Comparison of ENCODE assay signal across 15 mouse cellular contexts in the genomic region with DNA sequence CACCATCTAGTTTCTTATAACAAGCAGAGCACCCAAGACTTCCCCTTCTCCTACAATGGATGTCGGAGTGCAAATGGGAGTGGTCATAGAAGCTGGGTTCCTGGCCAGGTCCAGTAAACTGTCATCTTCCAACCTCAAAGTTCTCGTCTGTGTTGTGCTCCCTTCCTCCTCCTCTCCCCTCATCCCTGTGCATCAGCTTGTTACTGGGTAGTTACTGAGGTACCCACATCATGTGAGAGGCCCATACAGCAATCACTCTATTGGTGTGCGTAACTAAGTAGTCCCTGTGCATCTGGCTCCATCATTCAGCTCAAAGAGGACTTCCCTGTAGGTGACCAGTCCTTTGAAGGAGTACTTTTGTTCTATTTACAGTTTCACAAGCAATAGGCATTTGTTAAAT.
DNase-seq lines count a peak whose midpoint lies in the region; ATAC-seq and TF ChIP-seq lines count a peak whose summit lies in the region.
"Had no signal": no experiment of that assay in that cellular context is flagged by ENCODE, and none has a peak within 500 bp of the region (broad histone marks: within the 10 kb centered on the region; RNA-seq: fewer than 3 reads in every experiment).

No protein-coding gene starts in this region.

- no peak overlapping the region for H3K9ac ChIP-seq in forebrain, embryonic 12.5 days
- no peak overlapping the region for H3K9ac ChIP-seq in forebrain, postnatal 0 days
- H3K9ac ChIP-seq in limb, embryonic 13.5 days = no peak overlapping the region
- H3K9ac ChIP-seq in forebrain, embryonic 15.5 days (replicated peaks) = no peak overlapping the region
- H3K9ac ChIP-seq in neural tube, embryonic 12.5 days = no peak overlapping the region
- H3K9ac ChIP-seq: heart, embryonic 12.5 days; intestine, embryonic 15.5 days; limb, embryonic 15.5 days; liver, embryonic 15.5 days had no signal

- H3K27me3 ChIP-seq in forebrain, embryonic 12.5 days = peaks cover 32% of the 10 kb centered on the region
- H3K27me3 ChIP-seq in forebrain, postnatal 0 days (ENCODE audit: insufficient read depth, low read length) = no peaks in the 10 kb centered on the region
- H3K27me3 ChIP-seq in limb, embryonic 13.5 days = peaks cover 4% of the 10 kb centered on the region; the same call in 1 of the 2 replicates
- H3K27me3 ChIP-seq in limb, embryonic 10.5 days (ENCODE audit: low read depth, poor library complexity, severe bottlenecking) = no peaks in the 10 kb centered on the region; the same call in 1 of the 2 replicates
- H3K27me3 ChIP-seq in forebrain, embryonic 15.5 days = no peaks in the 10 kb centered on the region
- H3K27me3 ChIP-seq in neural tube, embryonic 12.5 days (replicated peaks) = 0 out of 2 replicates have a peak, but pooled peaks cover 3% of the 10 kb centered on the region
- H3K27me3 ChIP-seq: CH12.LX; intestine, embryonic 15.5 days; limb, embryonic 15.5 days; liver, embryonic 15.5 days had no signal

- no peak for DNase-seq in forebrain, postnatal 0 days
- no peak for DNase-seq in limb, embryonic 10.5 days (ENCODE audit: low spot score)
- DNase-seq in layer of hippocampus, adult 8-10 months (ENCODE audit: low spot score in 2 of 2) = no peak
- DNase-seq in urinary bladder, adult 2 months (ENCODE audit: low spot score) = no peak
- DNase-seq: heart, adult 11 months; thymus, adult 2 months had no signal

- no peaks in the 10 kb centered on the region for H3K9me3 ChIP-seq in forebrain, embryonic 12.5 days
- H3K9me3 ChIP-seq in forebrain, postnatal 0 days (ENCODE audit: low read length) = no peaks in the 10 kb centered on the region
- H3K9me3 ChIP-seq in limb, embryonic 13.5 days = no peaks in the 10 kb centered on the region
- H3K9me3 ChIP-seq in limb, embryonic 10.5 days (replicated peaks) = no peaks in the 10 kb centered on the region
- no peaks in the 10 kb centered on the region for H3K9me3 ChIP-seq in forebrain, embryonic 15.5 days
- no peaks in the 10 kb centered on the region for H3K9me3 ChIP-seq in neural tube, embryonic 12.5 days
- H3K9me3 ChIP-seq: heart, embryonic 12.5 days; intestine, embryonic 15.5 days; limb, embryonic 15.5 days; liver, embryonic 15.5 days had no signal

- no peak overlapping the region for H3K4me3 ChIP-seq in forebrain, embryonic 12.5 days (replicated peaks)
- H3K4me3 ChIP-seq in forebrain, postnatal 0 days (ENCODE audit: low read depth, low read length) = no peak overlapping the region
- no peak overlapping the region for H3K4me3 ChIP-seq in limb, embryonic 13.5 days
- H3K4me3 ChIP-seq in limb, embryonic 10.5 days = no peak overlapping the region
- H3K4me3 ChIP-seq in forebrain, embryonic 15.5 days = no peak overlapping the region
- no peak overlapping the region for H3K4me3 ChIP-seq in neural tube, embryonic 12.5 days
- H3K4me3 ChIP-seq: heart, embryonic 12.5 days; intestine, embryonic 15.5 days; limb, embryonic 15.5 days; liver, embryonic 15.5 days had no signal

- H3K4me2 ChIP-seq in forebrain, embryonic 12.5 days = no peak overlapping the region
- H3K4me2 ChIP-seq in forebrain, postnatal 0 days (ENCODE audit: low read depth) = no peak overlapping the region
- H3K4me2 ChIP-seq in limb, embryonic 13.5 days (replicated peaks) = no peak overlapping the region
- no peak overlapping the region for H3K4me2 ChIP-seq in forebrain, embryonic 15.5 days (replicated peaks)
- no peak overlapping the region for H3K4me2 ChIP-seq in neural tube, embryonic 12.5 days (replicated peaks)
- H3K4me2 ChIP-seq: limb, embryonic 15.5 days; liver, embryonic 15.5 days had no signal

- 65% methylated on average over 3 of the region's 3 CpGs for WGBS in forebrain, embryonic 12.5 days
- WGBS in forebrain, postnatal 0 days = 64% methylated on average over 3 of the region's 3 CpGs
- WGBS in limb, embryonic 13.5 days = 67% methylated on average over 3 of the region's 3 CpGs
- WGBS in limb, embryonic 10.5 days = 75% methylated on average over 3 of the region's 3 CpGs
- 51% methylated on average over 3 of the region's 3 CpGs for WGBS in forebrain, embryonic 15.5 days
- 68% methylated on average over 3 of the region's 3 CpGs for WGBS in neural tube, embryonic 12.5 days

- peak; percentile 52; the same call in 1 of the 2 replicates for ATAC-seq in forebrain, embryonic 12.5 days (ENCODE audit: low FRiP score)
- no peak for ATAC-seq in forebrain, postnatal 0 days
- ATAC-seq in limb, embryonic 13.5 days (ENCODE audit: low FRiP score, low read depth) = peak; percentile 44
- ATAC-seq in forebrain, embryonic 15.5 days (replicated peaks) = peak; percentile 53
- ATAC-seq in neural tube, embryonic 12.5 days (ENCODE audit: low FRiP score, low read depth) = peak; percentile 51

- TF ChIP-seq CTCF in forebrain, postnatal 0 days (IDR thresholded peaks at IDR 0.05; ENCODE audit: low read depth) = no peak

- peaks cover 6% of the 10 kb centered on the region for H3K4me1 ChIP-seq in forebrain, embryonic 12.5 days
- H3K4me1 ChIP-seq in forebrain, postnatal 0 days (ENCODE audit: insufficient read depth) = no peaks in the 10 kb centered on the region
- H3K4me1 ChIP-seq in limb, embryonic 13.5 days = no peaks in the 10 kb centered on the region
- no peaks in the 10 kb centered on the region for H3K4me1 ChIP-seq in limb, embryonic 10.5 days
- peaks cover 19% of the 10 kb centered on the region for H3K4me1 ChIP-seq in forebrain, embryonic 15.5 days
- H3K4me1 ChIP-seq in neural tube, embryonic 12.5 days = no peaks in the 10 kb centered on the region; the same call in 1 of the 2 replicates
- H3K4me1 ChIP-seq: intestine, embryonic 15.5 days; limb, embryonic 15.5 days; liver, embryonic 15.5 days had no signal

- H3K36me3 ChIP-seq in forebrain, embryonic 12.5 days (replicated peaks) = no peaks in the 10 kb centered on the region
- H3K36me3 ChIP-seq in forebrain, postnatal 0 days (ENCODE audit: insufficient read depth) = no peaks in the 10 kb centered on the region; the same call in 1 of the 2 replicates
- H3K36me3 ChIP-seq in limb, embryonic 13.5 days = no peaks in the 10 kb centered on the region
- H3K36me3 ChIP-seq in limb, embryonic 10.5 days = no peaks in the 10 kb centered on the region
- peaks cover 9% of the 10 kb centered on the region; the same call in 1 of the 2 replicates for H3K36me3 ChIP-seq in forebrain, embryonic 15.5 days
- no peaks in the 10 kb centered on the region for H3K36me3 ChIP-seq in neural tube, embryonic 12.5 days
- H3K36me3 ChIP-seq: heart, embryonic 12.5 days; intestine, embryonic 15.5 days; limb, embryonic 15.5 days; liver, embryonic 15.5 days had no signal

- H3K27ac ChIP-seq in forebrain, embryonic 12.5 days = no peak overlapping the region
- no peak overlapping the region for H3K27ac ChIP-seq in forebrain, postnatal 0 days (ENCODE audit: low read depth, low read length)
- H3K27ac ChIP-seq in limb, embryonic 13.5 days = no peak overlapping the region
- no peak overlapping the region for H3K27ac ChIP-seq in limb, embryonic 10.5 days
- peak overlapping the region; percentile 0; the same call in 1 of the 2 replicates for H3K27ac ChIP-seq in forebrain, embryonic 15.5 days (replicated peaks)
- no peak overlapping the region for H3K27ac ChIP-seq in neural tube, embryonic 12.5 days
- H3K27ac ChIP-seq: intestine, embryonic 15.5 days; limb, embryonic 15.5 days; liver, embryonic 15.5 days had no signal
